Mouse (Mus musculus) left cerebral cortex, adult 9 months (tissue): ENCODE measurements at regions not wholly inside any gene's neighbourhood (a gene's known extent, or its start where the extent isn't known, plus 50 kb on each side); places are given as distances from the start of the nearest gene placed in this dataset.
A peak's percentile ranks its signal among the peaks of the same experiment; 100 is the strongest.
"Not testable (repeated sequence)": the region's sequence is repeated elsewhere in the genome, so short reads cannot be mapped to it uniquely, and the experiment has no call there.

ENCODE experiments used
- DNase-seq, 2 experiments: peaks; one replicate each; pipeline ENCODE4 v3.0.0; 2022; ENCODE audit warnings: low spot score in 2 of 2

DNA sequence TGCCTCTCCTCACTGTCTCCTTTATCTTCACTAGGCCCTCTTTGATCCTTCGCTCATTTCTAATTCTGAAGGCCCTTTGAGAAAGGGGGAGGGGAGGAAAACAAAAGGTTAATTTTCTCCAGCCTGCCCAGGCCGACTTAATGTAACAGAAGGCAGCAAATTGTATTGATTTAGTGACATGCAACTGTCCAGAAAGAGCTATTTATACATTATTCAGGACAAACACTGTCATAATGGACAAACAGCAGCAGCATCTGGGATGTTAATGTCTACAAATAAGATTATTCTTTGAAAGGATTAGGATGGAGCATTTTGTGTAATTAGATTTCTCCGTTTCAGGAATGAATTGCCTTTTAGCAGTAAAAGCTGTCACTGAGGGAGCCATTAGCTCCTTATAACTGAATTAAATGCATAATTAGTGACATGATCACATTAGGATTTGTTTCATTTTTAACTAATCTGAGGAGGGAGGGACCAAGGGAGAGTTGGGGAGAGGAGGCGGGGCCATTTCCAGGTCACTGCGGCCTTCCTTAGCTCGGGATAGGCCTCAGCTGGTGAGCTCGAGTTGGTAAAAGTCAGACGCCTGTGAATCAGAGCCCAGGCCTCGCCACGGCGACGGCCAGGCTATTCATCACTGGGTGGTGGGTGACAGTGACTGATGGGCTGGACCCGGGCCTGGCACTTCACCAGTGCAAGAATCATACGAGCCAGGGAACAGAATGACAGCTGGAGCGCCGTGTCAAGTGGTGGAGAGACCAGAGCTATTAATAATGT, 167.7 kb downstream of the Nkx6-1 start:
- no peak for DNase-seq

DNA sequence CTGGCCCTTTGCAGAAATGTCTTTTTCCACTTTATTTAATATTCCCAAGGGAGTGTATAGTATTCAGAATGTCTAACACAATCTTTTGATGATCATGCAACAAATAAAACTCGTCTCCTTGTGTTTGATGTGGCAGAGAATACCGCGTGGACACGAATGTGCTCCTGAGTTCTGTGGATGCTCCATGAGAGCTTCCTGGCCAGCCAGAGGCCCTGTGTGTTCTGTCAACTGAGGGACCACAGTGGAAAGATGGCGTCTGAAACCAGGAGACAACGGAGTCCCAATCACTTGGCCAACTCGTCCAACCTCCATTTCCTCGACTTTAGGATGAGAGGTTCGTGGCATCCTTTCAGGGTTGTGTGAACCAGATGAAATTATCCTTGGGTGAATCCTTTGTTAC, 168.6 kb downstream of the Nkx6-1 start:
- DNase-seq: no peak

DNA sequence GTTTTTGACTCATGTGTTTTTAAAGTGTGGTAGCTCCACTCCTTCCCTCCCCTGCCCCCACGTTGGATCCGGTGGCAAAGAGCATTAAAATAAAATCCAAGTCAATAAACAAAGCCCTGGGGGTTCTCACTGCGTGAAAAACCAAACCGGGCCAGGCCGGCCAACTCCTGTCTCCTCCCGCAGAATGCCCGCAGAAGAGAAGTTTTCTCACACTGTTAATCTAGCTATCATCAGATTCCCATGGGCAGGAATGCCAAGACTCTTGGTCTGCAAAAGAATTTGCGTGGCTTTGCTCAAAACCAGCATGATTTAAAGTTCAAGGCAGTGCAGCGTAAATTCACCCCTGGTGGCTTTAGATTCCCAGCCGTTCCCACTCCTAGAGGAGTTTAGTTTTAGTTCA, 219.0 kb downstream of the Nkx6-1 start:
- no peak for DNase-seq

DNA sequence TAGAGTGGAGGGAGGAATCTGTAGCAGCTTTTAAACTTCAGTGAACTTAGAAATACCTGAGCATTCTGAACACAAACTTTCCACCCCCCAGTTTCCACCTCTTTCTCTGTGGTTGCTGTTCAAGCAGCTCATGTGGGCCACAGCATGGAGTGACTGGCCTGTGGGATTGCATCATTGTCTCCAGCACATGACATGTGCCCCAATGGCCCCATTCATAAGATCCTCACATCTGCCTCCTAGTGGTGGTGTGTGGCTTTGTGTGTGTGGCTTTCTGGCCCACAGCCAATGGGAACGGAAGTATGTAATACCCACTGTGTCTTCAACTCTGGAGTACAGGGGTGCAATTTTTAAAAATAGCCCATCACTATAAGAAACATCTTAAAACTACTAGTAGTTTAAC, 223.0 kb downstream of the Nkx6-1 start:
- no peak for DNase-seq

DNA sequence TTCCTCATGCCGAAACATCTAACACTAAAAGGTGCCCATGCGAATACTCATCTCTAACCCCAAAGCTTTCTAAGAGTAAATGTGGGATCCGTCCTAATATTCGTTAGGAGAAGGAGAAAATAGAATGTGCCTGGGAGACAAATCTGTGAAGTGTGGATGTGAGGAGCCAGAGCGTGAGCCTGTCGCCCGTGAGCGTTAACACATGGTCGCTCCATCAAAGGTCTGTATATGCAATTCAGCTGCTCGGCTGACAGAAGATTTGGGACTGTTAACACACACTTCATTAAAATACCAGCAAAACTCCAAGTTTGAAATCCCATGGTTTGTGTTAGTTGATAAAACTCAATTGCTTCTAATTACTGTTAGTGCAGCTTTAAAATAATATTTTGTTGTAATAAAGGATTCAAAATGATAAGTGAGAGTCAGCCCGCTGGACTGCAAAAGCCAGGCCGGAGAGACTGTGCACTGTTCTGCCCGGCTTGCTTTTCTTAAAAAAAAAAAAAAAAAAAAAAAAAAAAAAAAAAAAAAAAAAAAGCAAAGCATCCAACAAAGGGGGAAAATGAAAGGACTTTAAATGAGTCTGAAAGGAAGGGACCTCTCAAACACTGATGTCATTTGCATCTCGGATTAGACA, 227.0 kb downstream of the Nkx6-1 start:
- DNase-seq: no peak

DNA sequence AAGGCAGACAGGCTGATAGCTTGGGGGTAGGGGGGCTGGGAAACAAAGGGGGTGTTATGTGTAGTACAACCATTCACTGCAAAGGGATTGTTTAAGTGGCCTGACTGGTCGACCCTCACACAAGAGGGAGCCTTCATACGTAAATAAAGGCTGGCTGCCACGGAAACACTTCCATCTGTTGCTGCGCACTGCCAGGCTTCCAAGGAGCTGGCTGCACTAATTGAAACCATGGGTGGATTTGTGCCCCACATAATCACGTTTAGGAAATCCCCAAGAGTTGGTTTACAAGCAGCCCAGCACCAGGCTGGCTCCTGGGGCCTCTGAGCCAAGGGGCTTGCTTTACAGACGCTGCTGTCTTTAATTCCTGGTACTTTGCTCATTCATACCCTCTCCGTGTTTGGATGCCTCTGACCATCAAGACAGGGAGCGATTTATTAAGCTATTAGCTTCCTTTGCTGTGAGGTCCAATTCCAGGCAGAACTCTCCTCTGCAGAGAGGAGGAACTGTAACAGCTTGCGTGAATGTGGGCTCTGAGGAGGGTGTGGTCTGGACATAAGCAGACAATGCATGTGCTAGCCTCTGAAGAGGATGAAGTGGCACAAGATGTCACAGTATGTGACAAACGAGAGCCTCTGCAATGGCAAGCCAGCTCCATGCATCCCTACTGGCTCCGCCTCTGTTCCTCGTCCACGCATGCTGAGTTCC, 238.6 kb downstream of the Nkx6-1 start:
- no peak for DNase-seq

DNA sequence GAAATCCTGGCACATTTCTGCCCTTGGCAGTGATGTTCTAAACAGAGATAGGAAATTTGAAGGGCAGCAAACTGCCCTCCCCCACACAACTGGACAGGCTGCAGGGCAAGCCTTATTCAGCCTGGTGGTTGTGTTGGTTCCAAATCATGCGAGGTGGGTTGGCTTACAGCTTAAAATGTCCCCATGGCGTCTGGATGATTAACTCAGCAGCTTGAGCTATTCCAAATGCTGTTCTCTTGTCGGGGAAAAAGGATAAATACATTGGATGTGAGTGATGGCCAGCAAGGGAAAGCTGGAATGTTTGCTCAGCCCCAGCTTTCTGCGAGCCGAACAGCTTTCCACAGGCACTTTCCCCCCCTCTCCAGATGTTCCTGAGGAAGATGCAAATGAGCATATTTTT, 280.5 kb downstream of the Nkx6-1 start:
- DNase-seq: peak in 1 of 2 experiments; percentile 2

DNA sequence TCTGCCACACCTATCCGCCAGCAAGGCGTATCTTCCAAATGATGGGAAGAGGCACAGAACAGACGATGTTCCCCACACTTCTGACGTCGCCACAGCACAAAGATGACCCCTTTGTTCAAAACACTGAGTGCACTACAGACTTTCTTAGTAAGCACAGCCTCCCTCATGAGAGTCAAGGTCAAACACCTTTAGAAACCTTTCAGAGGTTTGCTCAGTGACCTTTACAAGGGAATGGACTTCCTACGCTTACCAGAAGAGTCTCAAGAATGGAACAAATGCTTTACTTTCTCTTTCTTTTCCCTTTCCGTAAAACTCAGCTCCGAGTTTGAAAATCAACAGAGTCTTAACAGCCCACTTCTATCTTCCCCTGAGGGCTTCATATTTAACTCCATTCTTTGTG, 283.4 kb downstream of the Nkx6-1 start:
- no peak for DNase-seq

DNA sequence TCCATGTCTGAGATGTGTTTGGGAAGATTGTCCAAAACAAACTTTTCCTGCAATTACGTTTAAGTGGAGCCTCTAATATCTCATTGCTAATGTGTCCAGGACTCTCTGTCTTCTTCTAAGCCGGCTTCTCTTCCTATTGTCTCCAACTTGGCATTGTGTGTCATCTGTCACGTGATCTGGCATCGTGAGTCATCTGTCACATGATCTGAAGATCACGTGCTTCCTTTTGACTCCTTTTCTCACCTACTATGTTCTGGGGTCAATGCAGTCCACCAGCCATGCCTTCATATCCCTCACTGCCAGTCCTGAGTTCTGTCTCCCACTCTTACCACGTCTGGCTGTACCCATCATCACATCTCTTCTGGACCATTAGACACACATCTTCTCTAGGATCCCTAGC, 288.1 kb downstream of the Nkx6-1 start:
- no peak for DNase-seq

DNA sequence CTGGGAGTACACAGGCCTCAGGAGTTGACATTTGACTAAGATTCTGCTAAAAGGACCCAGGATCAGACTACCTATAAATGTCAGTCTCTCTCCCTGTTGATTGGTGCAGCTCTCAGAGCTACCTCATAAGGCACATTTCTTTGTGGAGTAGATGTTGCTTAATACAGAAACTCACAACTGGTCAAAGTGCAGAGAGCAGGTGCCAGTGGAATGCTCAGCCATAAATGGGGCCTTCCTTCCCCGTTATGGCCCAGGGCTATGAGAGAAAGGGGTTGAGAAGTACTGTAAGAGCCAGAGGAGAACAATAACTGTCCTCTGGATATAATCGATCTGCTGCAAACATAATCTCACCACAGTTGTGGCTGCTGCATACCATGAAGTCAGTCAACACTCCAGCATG, 290.7 kb downstream of the Nkx6-1 start:
- DNase-seq: no peak

DNA sequence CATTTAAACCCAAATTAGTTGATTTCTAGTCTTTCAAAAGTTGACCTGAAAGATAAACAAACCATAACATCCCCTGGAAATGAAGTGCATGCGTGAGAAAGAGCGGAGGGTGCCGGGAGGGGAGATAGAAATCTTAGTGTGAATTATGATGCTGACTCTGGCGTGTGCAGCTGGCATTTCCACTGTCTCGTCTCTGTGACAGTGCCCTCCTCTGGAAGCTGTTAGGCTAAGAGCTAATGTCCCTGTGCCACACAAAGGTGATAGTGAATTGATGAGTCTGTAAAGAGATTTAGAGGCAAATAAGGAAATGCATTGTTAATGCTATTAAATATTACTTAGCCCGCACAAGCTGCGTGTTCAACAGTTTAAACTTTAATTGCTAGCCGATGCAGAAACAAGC, 292.6 kb downstream of the Nkx6-1 start:
- no peak for DNase-seq

DNA sequence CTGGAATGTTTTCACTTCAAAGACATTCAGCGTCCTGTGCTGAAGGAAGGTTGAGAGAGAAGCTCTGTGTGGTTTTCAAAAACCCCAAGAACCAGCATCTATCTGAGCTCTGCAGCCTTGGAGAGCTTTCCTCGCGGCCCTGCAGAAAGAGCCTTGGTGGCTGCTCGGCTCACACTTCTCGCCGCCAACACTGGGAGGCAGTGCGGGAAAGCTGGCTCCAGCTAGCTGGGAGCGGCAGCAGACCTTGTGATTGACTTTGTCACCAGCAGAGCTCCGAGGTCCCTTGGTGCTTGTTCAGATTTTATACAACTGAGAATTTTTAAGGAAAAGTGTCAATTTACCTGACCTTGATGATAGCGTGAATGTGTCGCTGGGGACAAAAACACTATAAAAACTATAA, 299.4 kb downstream of the Nkx6-1 start:
- DNase-seq: peak in 1 of 2 experiments; percentile 39

DNA sequence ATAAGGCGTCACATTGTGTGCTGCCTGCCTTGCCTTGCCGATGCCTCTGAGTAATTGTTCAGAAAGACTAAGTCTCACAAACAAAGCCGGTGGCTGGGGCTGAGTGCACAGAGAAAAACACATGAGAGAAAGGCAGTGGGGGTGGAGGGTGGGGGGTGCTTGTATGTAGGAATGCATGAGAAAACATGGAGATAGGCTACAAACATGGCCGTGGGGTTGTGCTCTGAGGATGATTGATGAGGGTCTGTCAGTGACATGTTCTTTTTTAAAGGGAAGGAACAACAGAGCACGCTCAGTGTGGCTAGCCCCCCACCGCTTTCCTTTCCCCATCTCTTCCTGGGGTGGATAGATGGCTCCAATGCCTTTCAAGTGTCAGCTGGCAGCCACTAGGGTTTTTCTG, 304.8 kb downstream of the Nkx6-1 start:
- DNase-seq: no peak

DNA sequence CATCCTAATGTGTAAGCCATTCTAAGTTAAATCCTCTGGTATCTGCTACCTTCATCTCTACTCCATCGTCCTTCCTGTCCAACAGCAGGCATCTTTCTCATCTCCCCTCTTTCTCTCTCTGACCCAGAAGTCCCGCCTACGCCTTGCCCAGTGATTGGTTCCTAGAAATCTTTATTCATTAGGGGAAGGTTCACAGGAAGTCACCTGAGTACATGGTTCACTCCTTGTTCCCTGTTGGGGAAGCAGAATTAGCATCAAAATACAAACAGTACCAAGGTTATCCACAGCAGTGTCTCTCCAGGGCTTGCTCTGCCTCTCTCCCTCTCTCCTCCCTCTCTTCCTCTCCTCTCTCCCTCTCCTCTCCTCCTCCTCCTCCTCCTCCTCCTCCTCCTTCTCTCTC, 319.4 kb downstream of the Nkx6-1 start:
- no peak for DNase-seq

DNA sequence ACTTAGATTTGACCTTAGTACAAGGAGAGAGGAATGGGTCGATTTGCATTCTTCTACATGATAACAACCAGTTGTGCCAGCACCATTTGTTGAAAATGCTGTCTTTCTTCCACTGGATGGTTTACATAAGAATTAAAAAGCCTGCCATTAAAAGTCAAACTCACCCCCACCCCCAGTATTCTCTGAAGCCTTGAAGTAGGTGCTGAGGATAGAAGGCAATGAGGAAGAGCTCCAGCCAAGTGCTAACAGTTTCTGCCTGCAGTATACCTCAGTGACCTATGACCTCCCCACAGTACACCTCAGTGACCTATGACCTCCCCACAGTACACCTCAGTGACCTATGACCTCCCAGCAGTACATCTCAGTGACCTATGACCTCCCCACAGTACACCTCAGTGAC, 328.4 kb downstream of the Nkx6-1 start:
- DNase-seq: not testable (repeated sequence)

DNA sequence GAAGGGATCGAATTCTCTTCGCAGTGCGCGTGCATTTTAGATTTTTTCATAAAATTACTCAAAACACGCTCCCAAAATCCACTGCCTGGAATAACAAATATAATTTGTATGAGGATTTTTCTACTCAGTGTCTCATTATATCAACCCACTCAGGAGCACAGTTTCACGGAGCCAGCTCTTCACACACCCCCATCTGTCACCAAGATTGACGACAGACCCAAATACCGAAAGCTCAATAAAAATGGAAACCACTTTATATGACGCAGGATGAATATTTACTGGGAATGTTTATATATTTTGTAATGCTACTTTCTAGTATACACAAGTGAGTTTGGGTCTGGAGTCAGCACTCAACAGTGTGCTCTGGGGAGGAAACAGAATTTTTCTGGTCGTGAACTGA, 333.0 kb downstream of the Nkx6-1 start:
- no peak for DNase-seq

DNA sequence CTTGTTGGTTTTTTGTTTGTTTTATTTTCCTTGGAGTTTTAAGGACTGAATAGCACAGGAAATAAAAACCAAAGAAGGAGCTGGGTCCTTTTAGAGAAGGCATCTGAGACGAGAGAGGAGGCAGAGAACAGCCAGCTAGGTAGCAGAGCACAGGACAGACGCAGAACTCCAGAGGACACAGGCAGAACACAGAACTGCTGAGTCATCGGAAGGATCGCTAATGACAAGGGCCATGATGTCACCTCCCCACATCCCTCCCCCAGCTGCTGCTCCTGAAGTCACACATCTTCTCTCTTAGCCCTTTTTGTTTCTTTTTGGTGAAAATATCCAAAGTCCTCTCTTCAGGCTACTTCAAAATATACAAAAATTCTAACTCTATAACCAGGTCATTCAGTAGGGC, 338.7 kb downstream of the Nkx6-1 start:
- no peak for DNase-seq

DNA sequence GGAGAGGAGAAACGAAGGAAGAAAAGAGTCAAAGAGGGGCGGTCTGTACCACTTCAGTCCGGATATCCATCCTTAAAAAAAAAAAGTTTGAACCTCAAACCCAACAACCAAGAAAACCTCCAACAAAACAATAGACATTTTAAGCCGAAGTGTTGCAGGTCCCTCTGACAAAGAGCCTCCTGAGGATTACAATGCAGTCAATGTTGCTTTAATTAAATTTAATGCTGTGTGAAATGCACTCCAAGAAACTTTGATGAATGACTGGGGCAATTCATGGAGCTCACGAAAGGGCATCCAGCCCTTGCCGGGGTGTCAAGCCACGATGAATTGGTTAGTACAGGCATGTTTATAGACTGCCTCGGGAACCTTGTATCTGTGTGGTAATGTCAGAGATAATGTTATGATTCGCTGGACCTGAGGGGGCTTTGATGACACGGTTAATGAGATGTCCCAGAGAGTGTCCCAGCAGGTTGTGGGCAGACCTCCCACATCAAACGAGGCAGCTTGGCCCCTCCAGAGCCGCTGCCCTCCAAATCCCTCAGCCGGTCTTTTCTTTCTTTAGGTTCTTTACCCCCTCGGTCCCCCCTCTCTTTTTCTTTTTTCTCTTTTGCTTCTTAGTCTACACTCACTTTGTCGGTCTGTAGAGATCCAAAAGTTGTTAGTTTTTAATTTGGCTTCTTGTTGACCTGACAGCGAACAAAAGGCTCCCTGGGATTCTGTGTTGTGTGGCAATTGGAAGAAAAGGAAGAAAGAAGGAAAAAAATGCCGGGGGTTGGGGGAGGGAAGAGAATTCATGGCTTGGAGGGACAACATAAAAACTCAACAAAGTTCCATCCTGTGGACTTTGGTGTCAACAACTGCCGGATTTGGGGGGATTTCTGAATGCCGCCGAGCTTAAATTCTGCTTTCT, 341.5 kb downstream of the Nkx6-1 start:
- no peak for DNase-seq

DNA sequence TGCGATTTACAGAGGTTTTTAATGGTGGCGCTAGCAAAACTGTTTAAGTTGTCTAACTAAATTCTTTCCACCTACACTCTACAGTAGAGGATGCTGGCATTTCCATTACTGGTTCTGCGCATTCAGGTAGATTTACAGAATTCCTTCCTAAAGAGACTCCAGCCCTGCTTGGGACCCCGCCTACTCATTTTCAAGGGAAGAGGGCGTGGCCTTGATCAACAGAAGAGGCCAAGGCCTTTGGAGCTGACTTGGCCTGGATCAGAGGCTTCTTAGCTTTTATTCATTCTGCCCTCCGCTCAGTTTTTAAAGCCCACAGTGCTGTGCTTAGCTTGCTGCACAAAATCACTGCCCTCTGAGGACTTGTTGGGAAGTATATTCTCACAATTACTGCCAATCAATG, 364.8 kb downstream of the Nkx6-1 start:
- DNase-seq: no peak

DNA sequence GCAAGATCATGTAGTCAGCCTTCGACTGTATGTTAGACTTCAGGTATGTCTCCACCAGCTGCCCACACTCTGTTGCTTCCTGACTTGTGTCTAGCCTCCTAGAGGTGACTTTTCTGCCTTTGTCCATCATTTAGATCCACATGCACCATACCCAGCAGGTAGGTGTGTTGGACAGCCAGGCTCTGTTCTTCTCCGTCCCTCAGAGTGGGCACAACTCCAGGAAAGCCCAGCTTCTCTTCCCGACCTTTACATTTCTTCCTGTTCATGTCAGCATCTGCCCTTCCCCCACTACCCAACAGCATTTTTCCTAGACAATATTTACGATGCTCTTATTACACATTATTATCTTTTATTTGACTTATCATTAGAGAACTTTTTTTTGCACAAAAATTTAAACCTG, 366.4 kb downstream of the Nkx6-1 start:
- DNase-seq: no peak

DNA sequence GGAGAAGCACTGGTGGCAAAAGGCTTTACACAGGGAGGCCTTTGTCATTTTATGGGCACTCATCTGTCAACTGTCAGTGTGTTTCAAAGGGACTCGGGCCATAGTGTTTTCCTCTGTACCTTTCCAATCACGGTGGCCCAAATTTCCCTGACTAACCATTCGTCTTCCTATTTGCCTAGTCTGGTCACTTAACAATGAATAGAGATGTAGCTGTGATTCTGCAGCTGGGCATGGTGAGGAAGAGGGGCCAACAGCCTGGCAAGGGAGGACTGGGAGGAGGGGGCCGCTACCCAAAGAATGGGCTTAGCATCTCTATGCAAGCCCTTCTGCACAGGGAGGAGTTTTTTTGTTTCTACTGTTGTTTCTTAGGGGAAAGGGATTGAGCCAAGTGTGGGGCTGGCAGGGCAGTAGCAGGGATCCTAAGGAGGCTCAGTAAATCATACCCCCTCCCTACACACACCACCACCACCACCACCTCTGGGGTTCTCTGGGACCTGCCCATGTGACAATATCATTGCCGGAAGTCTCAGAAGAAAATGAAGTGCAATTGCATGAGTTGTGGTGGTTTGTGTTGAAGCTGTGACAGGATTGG, 367.2 kb downstream of the Nkx6-1 start:
- DNase-seq: no peak

DNA sequence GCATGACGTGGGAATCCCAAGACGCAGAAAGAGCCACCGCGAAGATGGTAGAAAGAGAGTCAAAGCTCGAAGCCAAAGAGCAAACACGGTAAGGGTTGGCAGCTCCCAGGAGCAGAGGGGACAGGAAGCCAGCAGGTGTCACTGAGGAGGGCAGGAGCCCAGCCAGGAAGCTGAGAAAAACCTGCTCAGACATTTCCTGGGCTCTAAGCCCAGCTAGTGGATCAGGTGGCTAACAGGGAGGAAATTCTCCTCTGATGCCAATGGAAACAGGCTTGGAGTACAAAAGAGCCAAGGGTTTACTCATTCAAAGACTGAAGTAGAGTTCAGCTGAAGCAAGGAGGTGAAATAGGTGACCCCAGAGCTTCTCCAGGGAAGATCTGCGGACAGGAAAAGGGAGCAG, 368.9 kb downstream of the Nkx6-1 start:
- no peak for DNase-seq
